Mouse (Mus musculus) intestine, postnatal 0 days (tissue): ENCODE data around the gene Gatad1. TPM values are rescaled to one million over a fixed set of nuclear protein-coding genes. Genes with fewer than 3 reads are reported as not detected.

ENCODE experiments used
- ATAC-seq: fragments of 200-750 bp; cut with Nextera tagmentation; 2 replicates; pipeline ENCODE4 v1.8.0; 2017; ENCODE audit warnings: mild to moderate bottlenecking, moderate TSS enrichment, moderate library complexity
- H3K27ac ChIP-seq: fragments of 300-500 bp; sonication (generic); 2 replicates; pipeline ENCODE4 v1.5.1; 2014; ENCODE audit warnings: mild to moderate bottlenecking, low read depth, low read length, moderate library complexity
- H3K27me3 ChIP-seq: fragments of 300-500 bp; sonication (generic); replicated peaks from 2 replicates; pipeline ENCODE4 v1.6.1; 2014; ENCODE audit warnings: low read length, mixed read lengths; ENCODE audit not compliant: control insufficient read depth, insufficient read depth
- H3K36me3 ChIP-seq: fragments of 300-500 bp; sonication (generic); 2 replicates; pipeline ENCODE4 v1.6.1; 2014; ENCODE audit warnings: mild to moderate bottlenecking, moderate library complexity; ENCODE audit not compliant: control insufficient read depth, insufficient read depth
- H3K4me1 ChIP-seq: fragments of 300-500 bp; sonication (generic); replicated peaks from 2 replicates; pipeline ENCODE4 v1.6.1; 2014; ENCODE audit warnings: antibody characterized with exemption, low read length, mixed read lengths; ENCODE audit not compliant: control insufficient read depth, insufficient read depth
- H3K4me2 ChIP-seq: fragments of 300-500 bp; sonication (generic); replicated peaks from 2 replicates; pipeline ENCODE4 v1.6.1; 2014; ENCODE audit warnings: low read depth, mild to moderate bottlenecking, moderate library complexity
- H3K4me3 ChIP-seq: fragments of 300-500 bp; sonication (generic); 2 replicates; pipeline ENCODE4 v1.5.1; 2014; ENCODE audit warnings: low read depth, low read length
- H3K9ac ChIP-seq: fragments of 300-500 bp; sonication (generic); 2 replicates; pipeline ENCODE4 v1.6.1; 2014; ENCODE audit warnings: mild to moderate bottlenecking, low read depth, low read length
- H3K9me3 ChIP-seq: fragments of 300-500 bp; sonication (generic); 2 replicates; pipeline ENCODE4 v1.6.1; 2016; ENCODE audit warnings: mixed run types; ENCODE audit not compliant: control insufficient read depth
- CTCF ChIP-seq: sonication (generic); IDR thresholded peaks from 2 replicates; pipeline ENCODE4 v1.5.1; 2016; ENCODE audit warnings: low read depth, mild to moderate bottlenecking, control low read depth, antibody characterized with exemption, moderate library complexity
- WGBS: fragments of 180-500 bp; shearing (Covaris S2); extraction: QIAGEN DNeasy Blood & Tissue Kit; methylation state at CpG from one replicate; pipeline ENCODE4 v1.1.7; 2014; 5-methylcytosine and 5-hydroxymethylcytosine counted together
- polyA plus RNA-seq: library from polyadenylated mRNA; unstranded; fragments of >200 nt; fragmentation: Nextera tagmentation; extraction: Ambion mirVana; gene quantifications from 2 replicates; pipeline ENCODE4 v1.2.1, GENCODE M21; 2015

The Gatad1 gene
- polyA plus RNA-seq, 1 experiment from 2014 or later: 41.8 TPM

DNA sequence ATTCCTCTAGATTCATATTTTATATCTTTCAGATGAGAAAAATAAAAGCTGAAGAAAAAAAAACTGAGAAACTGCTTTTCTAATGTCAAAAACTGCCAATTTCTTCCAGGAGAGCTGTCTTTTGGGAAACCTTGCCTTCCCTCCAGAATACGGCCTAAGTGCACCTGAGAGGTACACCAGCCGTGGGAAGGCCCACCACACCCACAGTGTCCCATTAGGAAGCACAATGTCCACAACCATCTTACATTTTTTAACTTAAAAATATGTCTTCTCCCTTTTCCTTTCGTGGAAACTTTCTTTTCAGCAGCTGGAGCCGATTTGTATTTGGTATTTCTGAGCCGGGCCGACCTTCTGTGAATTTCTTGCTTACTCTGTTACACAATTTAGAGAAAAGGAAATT lies 10.4 kb downstream of the Gatad1 start:
- no peak for ATAC-seq
- WGBS: 19% methylated on average over 6 of the region's 6 CpGs
- TF ChIP-seq CTCF: no peak
- no peak overlapping the region for H3K9ac ChIP-seq
- H3K9me3 ChIP-seq: no peaks in the 10 kb centered on the region
- H3K27ac ChIP-seq: no peak overlapping the region
- H3K4me3 ChIP-seq: peak overlapping the region; percentile 97
- H3K27me3 ChIP-seq: no peaks in the 10 kb centered on the region
- 0 out of 2 replicates have a peak, but pooled peaks cover 3% of the 10 kb centered on the region for H3K4me1 ChIP-seq
- H3K4me2 ChIP-seq: peak overlapping the region; percentile 62
- peaks cover 28% of the 10 kb centered on the region for H3K36me3 ChIP-seq

DNA sequence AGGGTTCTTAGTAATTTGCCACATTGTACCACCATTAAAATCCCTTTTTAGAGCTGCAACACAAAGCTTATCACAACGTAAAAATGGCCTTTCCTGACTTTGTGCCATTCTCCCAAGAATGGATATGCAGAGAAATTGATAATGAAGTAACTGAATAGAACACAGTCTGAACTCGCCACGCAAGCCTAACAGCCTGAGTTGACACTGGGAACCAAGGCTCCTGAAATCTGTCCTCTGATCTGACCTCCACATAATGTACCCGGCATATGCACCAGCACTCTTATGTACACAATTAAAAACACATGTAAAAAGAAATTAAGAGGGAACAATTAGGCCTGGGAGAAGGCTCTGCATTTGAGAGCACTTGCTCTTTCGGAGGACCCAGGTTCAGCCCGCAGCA lies 11.7 kb downstream of the Gatad1 start:
- H3K9me3 ChIP-seq: no peaks in the 10 kb centered on the region
- H3K27ac ChIP-seq: no peak overlapping the region
- H3K4me1 ChIP-seq: 0 out of 2 replicates have a peak, but pooled peaks cover 3% of the 10 kb centered on the region
- no peak for TF ChIP-seq CTCF
- H3K4me2 ChIP-seq: no peak overlapping the region
- peaks cover 35% of the 10 kb centered on the region for H3K36me3 ChIP-seq
- H3K27me3 ChIP-seq: no peaks in the 10 kb centered on the region
- no peak for ATAC-seq
- H3K9ac ChIP-seq: no peak overlapping the region; the same call in 1 of the 2 replicates
- 77% methylated on average over 6 of the region's 6 CpGs for WGBS
- H3K4me3 ChIP-seq: no peak overlapping the region

DNA sequence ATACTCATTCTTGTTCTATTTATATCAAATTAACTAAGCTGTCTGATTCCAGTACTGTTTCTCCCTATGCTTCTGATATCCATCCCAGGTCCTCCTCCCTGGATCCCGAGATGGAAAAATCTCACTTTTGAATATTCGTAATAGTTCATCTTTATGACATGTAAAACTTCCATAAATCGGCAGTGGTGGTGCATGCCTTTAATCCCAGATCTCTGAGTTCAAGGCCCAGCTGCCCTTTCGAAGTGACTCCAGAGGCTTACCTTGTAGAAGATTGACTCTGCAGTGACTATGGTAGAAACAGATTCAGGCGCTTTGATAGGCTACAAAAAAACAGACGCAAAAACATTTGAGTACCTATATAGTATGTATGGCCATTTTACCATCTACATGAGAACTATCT lies 12.4 kb downstream of the Gatad1 start:
- peaks cover 35% of the 10 kb centered on the region for H3K36me3 ChIP-seq
- H3K27me3 ChIP-seq: no peaks in the 10 kb centered on the region
- 92% methylated on average over 6 of the region's 6 CpGs for WGBS

DNA sequence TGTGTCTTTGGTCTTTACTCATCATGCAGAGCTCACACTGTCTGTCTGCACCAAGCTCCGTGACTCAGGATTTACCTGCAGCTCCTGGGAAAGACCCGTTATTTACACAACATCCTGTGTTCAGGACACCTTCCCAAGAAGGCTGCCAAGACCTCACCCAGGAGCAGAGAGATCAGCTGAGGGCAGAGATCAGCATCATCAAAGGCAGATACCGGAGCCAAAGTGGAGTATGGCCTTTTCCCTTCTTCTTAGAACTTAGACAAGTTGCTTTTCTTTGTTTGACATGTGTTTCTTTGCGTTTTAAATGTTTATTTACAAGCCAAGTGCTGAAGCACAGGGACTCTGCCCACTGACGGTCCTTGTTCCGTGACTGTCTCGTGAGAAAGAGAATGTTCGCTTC lies 21.7 kb downstream of the Gatad1 start:
- H3K9ac ChIP-seq: no peak overlapping the region
- 78% methylated on average over 8 of the region's 8 CpGs for WGBS
- no peak for ATAC-seq
- no peaks in the 10 kb centered on the region for H3K9me3 ChIP-seq
- no peak overlapping the region for H3K4me3 ChIP-seq
- no peak overlapping the region for H3K27ac ChIP-seq
- peaks cover 14% of the 10 kb centered on the region for H3K36me3 ChIP-seq
- no peak for TF ChIP-seq CTCF
- H3K4me1 ChIP-seq: no peaks in the 10 kb centered on the region
- no peak overlapping the region for H3K4me2 ChIP-seq
- no peaks in the 10 kb centered on the region for H3K27me3 ChIP-seq

More for the DNA sequence above, 12.4 kb downstream of the Gatad1 start:
- 0 out of 2 replicates have a peak, but pooled peaks cover 3% of the 10 kb centered on the region for H3K4me1 ChIP-seq
- no peak overlapping the region for H3K9ac ChIP-seq
- H3K4me3 ChIP-seq: no peak overlapping the region
- no peaks in the 10 kb centered on the region for H3K9me3 ChIP-seq
- no peak for ATAC-seq
- TF ChIP-seq CTCF: no peak
- H3K27ac ChIP-seq: no peak overlapping the region
- no peak overlapping the region for H3K4me2 ChIP-seq

DNA sequence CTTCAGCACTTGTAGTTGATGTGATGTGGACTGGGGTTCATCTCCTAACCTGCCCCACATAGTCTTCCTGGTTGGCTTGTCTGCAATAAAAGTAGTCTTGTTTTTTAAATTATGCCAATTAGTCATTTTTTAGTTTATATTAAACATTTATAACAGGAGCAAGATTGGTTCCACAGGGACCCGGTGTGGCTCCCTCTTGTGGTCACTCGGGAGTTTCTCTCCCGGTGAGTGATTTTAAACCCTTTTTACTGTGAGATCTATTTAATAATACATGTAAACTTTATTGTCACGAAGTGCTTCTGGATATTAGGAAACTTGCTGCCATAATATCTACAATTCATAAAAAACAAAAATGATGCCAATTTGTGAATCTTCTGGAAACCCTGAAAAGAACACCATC lies 23.0 kb downstream of the Gatad1 start:
- Histone ChIP-seq H3K4me3 (no peak overlapping the region), H3K9ac (no peak overlapping the region), H3K4me1 (no peaks in the 10 kb centered on the region), H3K36me3 (peaks cover 20% of the 10 kb centered on the region), H3K4me2 (no peak overlapping the region), H3K9me3 (no peaks in the 10 kb centered on the region), H3K27me3 (no peaks in the 10 kb centered on the region), H3K27ac (no peak overlapping the region)
- 76% methylated on average over 4 of the region's 4 CpGs for WGBS
- TF ChIP-seq CTCF: peak; percentile 54
- ATAC-seq: no peak

DNA sequence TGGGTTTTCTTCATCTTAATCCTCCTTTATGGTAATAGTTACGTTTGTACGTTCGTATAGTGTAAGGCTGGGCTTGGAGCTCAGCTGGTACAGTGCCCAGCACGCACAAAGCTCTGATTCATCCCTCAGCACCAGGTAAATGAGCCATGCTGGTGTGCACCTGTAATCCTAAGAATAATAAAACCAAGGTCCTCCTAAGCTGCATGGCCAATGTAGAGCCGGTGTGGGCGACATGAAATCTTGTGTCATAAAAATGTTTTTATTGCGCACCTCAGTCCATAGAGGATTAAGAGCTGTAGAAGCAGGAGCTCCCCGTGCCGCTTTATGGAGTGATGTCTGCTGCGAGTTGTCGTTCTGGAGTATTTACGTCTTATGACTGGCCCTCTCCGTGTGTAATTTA lies 23.7 kb downstream of the Gatad1 start:
- no peaks in the 10 kb centered on the region for H3K9me3 ChIP-seq
- TF ChIP-seq CTCF: no peak
- peaks cover 20% of the 10 kb centered on the region for H3K36me3 ChIP-seq
- no peak for ATAC-seq
- no peak overlapping the region for H3K4me2 ChIP-seq
- no peaks in the 10 kb centered on the region for H3K27me3 ChIP-seq
- no peak overlapping the region for H3K27ac ChIP-seq
- no peaks in the 10 kb centered on the region for H3K4me1 ChIP-seq
- H3K9ac ChIP-seq: no peak overlapping the region
- H3K4me3 ChIP-seq: no peak overlapping the region
- 64% methylated on average over 13 of the region's 13 CpGs for WGBS

DNA sequence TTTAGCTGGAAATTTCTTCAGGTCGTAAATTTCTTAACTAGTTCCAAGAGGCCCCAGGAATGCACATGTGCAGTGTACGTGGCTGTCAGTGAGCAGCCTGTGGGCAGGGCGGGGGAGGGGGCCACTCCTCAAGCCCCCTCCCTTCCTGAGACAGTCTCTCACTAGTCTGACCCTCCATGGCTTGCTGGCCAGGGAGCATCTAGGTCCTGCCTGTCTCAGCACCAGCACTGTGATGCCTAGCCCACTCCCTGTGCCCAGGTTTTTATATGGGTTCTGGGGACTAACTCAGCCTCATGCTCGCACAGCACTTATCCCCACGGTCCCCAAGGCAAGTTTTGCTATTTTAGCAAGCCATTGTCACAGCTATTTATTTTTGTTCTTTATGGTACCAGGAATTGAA lies 24.7 kb downstream of the Gatad1 start:
- 79% methylated on average over 5 of the region's 5 CpGs for WGBS
- no peaks in the 10 kb centered on the region for H3K27me3 ChIP-seq

More for the DNA sequence above, 24.7 kb downstream of the Gatad1 start:
- peaks cover 20% of the 10 kb centered on the region for H3K36me3 ChIP-seq
- TF ChIP-seq CTCF: no peak
- H3K9ac ChIP-seq: no peak overlapping the region
- no peak overlapping the region for H3K4me3 ChIP-seq
- no peaks in the 10 kb centered on the region for H3K4me1 ChIP-seq
- no peak overlapping the region for H3K27ac ChIP-seq
- no peak overlapping the region for H3K4me2 ChIP-seq
- ATAC-seq: no peak
- no peaks in the 10 kb centered on the region for H3K9me3 ChIP-seq
